Mouse (Mus musculus) ES-Bruce4 (cell line): ENCODE results near the gene B230217C12Rik.

Experiments used
- CTCF ChIP-seq: IDR thresholded peaks from one replicate; pipeline ENCODE4 v1.8.1; 2011; ENCODE audit warnings: low read depth, low read length
- EP300 ChIP-seq: IDR thresholded peaks from 2 replicates; pipeline ENCODE4 v1.6.1; 2011; ENCODE audit warnings: low read depth, low read length; ENCODE audit not compliant: insufficient read depth

GRCm38 (mm10) chr11:97839441-97840134 is 992 bp upstream of the B230217C12Rik start:
- TF ChIP-seq EP300: no peak
- no peak for TF ChIP-seq CTCF
